Mouse (Mus musculus) left cerebral cortex, postnatal 14 days (tissue): Measurements from ENCODE around the gene Auts2. TPM values are rescaled to one million over a fixed set of nuclear protein-coding genes. Genes with fewer than 3 reads are reported as not detected.

ENCODE experiments used
- DNase-seq, 2 experiments: peaks; one replicate each; pipeline ENCODE4 v3.0.0; 2021 to 2022; ENCODE audit warnings: low spot score in 2 of 2, mixed read lengths in 1 of 2
- intact Hi-C: fragments of 180-260 bp; cut with DNase I; formaldehyde crosslinking; loops from one replicate; pipeline ENCODE4 v1.15.1; 2025
- total RNA-seq, 2 experiments: library from RNA; stranded (reverse); gene quantifications; 2 replicates each; pipeline ENCODE4 v1.2.3; 2021

Gene Auts2
- total RNA-seq, 2 experiments from 2014 or later: 88.7 to 96.9 TPM

- intact Hi-C loops: no loop called here
- no peak for DNase-seq
These were observed 984.6 kb downstream of the Auts2 start for GRCm38 (mm10) chr5:131558403-131559174.

- intact Hi-C loops: no loop called here
These were observed 985.4 kb downstream of the Auts2 start for GRCm38 (mm10) chr5:131557591-131558385.

GRCm38 (mm10) chr5:131548932-131549563 lies 994.1 kb downstream of the Auts2 start:
- intact Hi-C loops: no loop called here
- no peak for DNase-seq

More at GRCm38 (mm10) chr5:131557591-131558385, 985.4 kb downstream of the Auts2 start:
- DNase-seq: no peak

- DNase-seq: no peak
- intact Hi-C loops: no loop called here
These were observed 995.2 kb downstream of the Auts2 start for GRCm38 (mm10) chr5:131547926-131548325.

- no peak for DNase-seq
- intact Hi-C loops: no loop called here
These were observed 996.7 kb downstream of the Auts2 start for GRCm38 (mm10) chr5:131546414-131546813.

GRCm38 (mm10) chr5:131544381-131544780 lies 998.8 kb downstream of the Auts2 start:
- intact Hi-C loops: no loop called here
- no peak for DNase-seq

- intact Hi-C loops: loop anchor here (5.0 to 10.0 kb wide), 4 partner anchors 256 to 576 kb away; no protein-coding TSS in a partner anchor
- peak in 1 of 2 experiments; percentile 62 for DNase-seq
These were observed 1004.7 kb downstream of the Auts2 start for GRCm38 (mm10) chr5:131538311-131538915.

- intact Hi-C loops: loop anchor here (5.0 to 10.0 kb wide), 4 partner anchors 257 to 577 kb away; no protein-coding TSS in a partner anchor
- DNase-seq: peak in 1 of 2 experiments; percentile 48
These were observed 1005.3 kb downstream of the Auts2 start for GRCm38 (mm10) chr5:131537831-131538310.

GRCm38 (mm10) chr5:131537155-131537830 lies 1005.9 kb downstream of the Auts2 start:
- peak in 1 of 2 experiments; percentile 44 for DNase-seq
- intact Hi-C loops: loop anchor here (5.0 to 10.0 kb wide), 4 partner anchors 258 to 578 kb away; no protein-coding TSS in a partner anchor

- intact Hi-C loops: loop anchor here (5.0 to 10.0 kb wide), 4 partner anchors 259 to 579 kb away; no protein-coding TSS in a partner anchor
- no peak for DNase-seq
These were observed 1007.4 kb downstream of the Auts2 start for GRCm38 (mm10) chr5:131535752-131536151.

GRCm38 (mm10) chr5:131533815-131534214 lies 1009.3 kb downstream of the Auts2 start:
- intact Hi-C loops: loop anchor here (10.0 kb wide), 3 partner anchors 261 to 581 kb away; no protein-coding TSS in a partner anchor
- DNase-seq: peak; percentile 70 to 77

GRCm38 (mm10) chr5:131531744-131532552 lies 1011.2 kb downstream of the Auts2 start:
- intact Hi-C loops: loop anchor here (10.0 kb wide), 3 partner anchors 263 to 583 kb away; no protein-coding TSS in a partner anchor
- DNase-seq: no peak

- DNase-seq: no peak
- intact Hi-C loops: loop anchor here (10.0 kb wide), 3 partner anchors 264 to 584 kb away; no protein-coding TSS in a partner anchor
These were observed 1012.3 kb downstream of the Auts2 start for GRCm38 (mm10) chr5:131530828-131531227.

- DNase-seq: no peak
- intact Hi-C loops: no loop called here
These were observed 1016.5 kb downstream of the Auts2 start for GRCm38 (mm10) chr5:131526666-131527065.

GRCm38 (mm10) chr5:131524900-131525465 lies 1018.2 kb downstream of the Auts2 start:
- intact Hi-C loops: no loop called here
- no peak for DNase-seq

GRCm38 (mm10) chr5:131519560-131519959 lies 1023.6 kb downstream of the Auts2 start:
- DNase-seq: no peak
- intact Hi-C loops: no loop called here

- intact Hi-C loops: no loop called here
- no peak for DNase-seq
These were observed 1025.5 kb downstream of the Auts2 start for GRCm38 (mm10) chr5:131517677-131518076.
